Mouse (Mus musculus): ENCODE results near the gene Vmn2r18.
A peak's percentile ranks its signal among the peaks of the same experiment; 100 is the strongest.

The Vmn2r18 gene

DNA sequence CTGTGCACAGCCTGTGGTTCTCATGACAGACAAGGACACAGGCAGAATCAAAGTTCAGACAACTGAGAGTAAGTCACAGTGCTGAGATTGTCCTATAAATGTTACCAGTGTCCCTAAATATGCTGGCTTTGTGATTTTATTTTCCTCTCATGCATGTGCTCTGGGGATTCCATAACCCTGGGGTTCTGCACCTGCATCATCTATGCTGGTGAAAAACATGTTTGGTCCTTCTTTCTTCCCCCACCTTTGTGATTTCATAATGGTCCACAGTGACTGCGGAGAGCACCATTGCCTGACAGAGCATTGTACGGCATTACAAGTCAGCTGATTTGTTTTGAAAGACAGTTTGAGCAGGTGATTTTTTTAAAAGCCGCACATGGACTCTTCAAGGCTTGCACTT lies at the start of gene Vmn2r18:
TSS of gene Vmn2r18 (minus strand) at position 101 of the 400 bp plus-strand sequence.
- DNase-seq, result no peak

DNA sequence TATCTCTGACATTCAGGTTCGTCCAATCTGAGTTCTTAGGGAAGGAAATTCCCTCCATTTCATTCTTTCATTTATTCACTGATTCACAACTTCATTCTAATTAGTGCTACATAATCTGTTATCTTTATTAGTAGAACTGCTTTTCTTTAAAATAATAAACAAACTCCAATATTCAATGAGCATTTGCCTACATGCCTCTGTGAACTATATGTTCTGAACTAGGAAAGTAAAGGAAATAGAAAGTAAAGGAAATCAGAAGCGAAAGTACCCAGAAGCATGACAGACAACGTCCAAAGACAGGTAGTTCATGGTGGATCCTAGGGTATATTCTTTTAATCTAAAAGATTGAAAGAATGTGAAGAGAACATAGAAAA lies 45.6 kb upstream of the Vmn2r18 start:
- DNase-seq, result no peak

DNA sequence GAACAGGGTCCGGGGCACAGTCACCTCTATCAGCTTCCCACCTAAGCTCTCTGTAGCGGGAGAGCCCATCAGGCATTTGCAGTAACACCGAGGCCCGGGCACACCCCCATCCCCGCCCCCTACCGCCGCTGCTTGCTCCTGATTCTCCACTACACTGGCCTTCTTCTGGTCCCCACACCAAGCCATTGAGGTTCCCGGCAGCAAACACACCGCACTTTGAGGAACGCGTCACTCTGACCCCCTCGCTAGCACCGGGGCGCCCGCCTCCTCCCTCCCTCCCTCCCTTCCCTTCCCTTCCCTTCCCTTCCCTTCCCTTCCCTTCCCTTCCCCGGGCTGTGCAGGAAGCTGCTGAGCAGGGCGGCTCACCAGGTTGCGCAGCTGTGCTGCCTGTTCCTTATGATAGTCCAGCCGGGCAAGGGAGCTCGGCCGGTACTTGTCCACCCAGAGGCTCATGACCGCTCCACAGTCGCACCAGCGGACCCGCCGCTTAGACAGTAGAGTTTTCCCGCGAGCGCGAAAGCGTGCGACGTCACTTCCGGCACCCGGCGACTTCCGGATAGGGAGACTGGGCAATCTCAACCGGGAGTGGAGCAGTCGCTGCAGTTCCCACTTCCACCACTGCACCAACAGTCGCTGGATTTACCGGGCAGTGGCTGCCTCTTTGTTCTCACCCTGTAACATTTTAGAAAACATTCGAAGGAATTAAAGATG lies 45.0 kb upstream of the Vmn2r18 start, which contains the start of gene Rfc3:
TSS of gene Rfc3 (minus strand) at position 543 of the 711 bp plus-strand sequence.
- DNase-seq, result peak; percentile 99

DNA sequence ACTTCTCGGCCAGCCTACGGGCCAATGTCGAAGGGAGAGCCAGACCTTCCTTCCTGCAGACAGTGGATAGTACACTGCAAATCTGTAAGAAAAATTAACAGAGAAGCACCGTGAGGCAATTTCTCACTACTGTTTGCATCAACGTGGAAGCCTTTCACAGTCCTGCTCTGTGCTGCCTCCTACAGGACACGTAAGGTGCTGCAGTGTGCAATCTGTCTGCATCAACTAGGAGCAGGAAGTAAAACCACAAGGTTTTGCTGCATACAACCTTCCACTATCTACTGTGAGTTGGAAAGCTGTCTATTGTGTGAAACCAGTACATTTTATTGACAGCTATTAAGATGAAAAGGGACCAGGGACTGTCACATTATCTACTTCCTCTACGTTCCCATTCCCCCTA lies 39.0 kb upstream of the Vmn2r18 start:
- peak in 1 of 2 experiments; percentile 10 for DNase-seq

DNA sequence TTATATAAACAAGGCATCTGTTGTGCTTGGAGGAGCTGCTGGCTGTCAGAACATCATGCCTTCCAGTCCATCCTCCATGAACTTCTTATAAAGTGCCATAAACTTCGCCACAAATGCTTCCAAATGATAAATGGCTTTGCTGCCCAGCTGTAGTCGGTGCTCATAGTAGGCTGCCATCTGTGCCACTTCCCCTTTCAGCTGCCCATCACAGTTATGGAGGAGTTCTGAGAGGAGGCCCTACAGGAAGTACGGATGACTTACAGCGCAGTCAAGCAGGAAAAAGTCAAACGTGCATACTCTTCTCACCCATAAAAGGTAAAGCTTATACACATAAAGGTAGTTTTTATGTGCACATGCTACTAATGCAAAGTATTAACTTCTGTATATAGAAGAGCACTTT lies 37.0 kb upstream of the Vmn2r18 start:
- DNase-seq, result no peak

DNA sequence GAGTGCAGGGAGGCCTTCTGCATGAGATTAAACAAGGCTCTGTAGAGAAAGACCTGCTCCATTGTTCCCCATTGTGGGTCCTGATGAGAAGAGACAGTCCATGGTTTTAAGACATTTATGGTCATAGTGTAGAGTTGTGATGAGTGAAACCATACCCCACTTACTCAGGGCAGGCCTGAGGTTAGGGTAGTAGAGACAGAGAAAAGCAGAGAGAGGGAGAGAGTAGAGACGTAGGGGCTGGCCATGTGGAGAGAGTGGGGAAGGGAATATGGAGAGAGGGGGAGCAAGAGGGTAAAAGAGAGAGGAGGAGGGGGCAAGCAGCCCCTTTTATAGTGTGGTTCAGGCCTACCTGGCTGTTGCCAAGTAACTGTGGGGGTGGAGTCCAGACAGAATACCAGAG lies 36.3 kb upstream of the Vmn2r18 start:
- no peak for DNase-seq

DNA sequence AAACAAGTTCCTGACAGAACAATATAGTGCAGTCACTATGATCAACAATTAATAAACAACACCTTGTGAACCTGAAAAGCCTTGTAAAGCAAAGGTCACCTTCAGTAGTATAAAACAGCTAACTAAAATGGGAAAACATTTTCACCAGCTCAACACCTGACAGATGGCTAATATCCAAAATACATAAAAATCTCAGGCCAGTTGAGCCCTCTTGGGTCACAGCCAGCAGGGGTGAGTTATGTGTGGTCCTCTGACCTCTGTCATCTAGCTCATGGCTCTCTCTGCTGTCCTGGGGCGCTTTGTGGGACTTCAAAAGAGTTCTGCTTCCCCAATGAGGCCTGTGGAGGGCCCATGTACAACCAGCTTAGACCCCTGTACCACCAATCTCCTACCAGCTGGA lies 4.1 kb downstream of the Vmn2r18 start:
- DNase-seq, result no peak

Data from cerebellum, postnatal 10 days (tissue).